Mouse (Mus musculus) natural killer cell, adult 2 months (primary cell): ENCODE data around the gene Zbtb20.

ENCODE experiments used
- DNase-seq, 2 experiments: peaks; one replicate each; pipeline ENCODE4 v3.0.0; 2022; ENCODE audit warnings: low spot score in 2 of 2

Gene Zbtb20

GRCm38 (mm10) chr16:43647641-43648040, 772.0 kb downstream of the Zbtb20 start:
- no peak for DNase-seq

- no peak for DNase-seq
Observed at GRCm38 (mm10) chr16:43650355-43651080, 774.8 kb downstream of the Zbtb20 start.

- no peak for DNase-seq
Observed at GRCm38 (mm10) chr16:43653288-43653687, 777.6 kb downstream of the Zbtb20 start.

- no peak for DNase-seq
Observed at GRCm38 (mm10) chr16:43654269-43654668, 778.6 kb downstream of the Zbtb20 start.

- peak; percentile 34 to 37 for DNase-seq
Observed at GRCm38 (mm10) chr16:43655183-43655787, 779.6 kb downstream of the Zbtb20 start.

GRCm38 (mm10) chr16:43661576-43661975, 785.9 kb downstream of the Zbtb20 start:
- DNase-seq: no peak

GRCm38 (mm10) chr16:43662124-43663004, 786.7 kb downstream of the Zbtb20 start:
- DNase-seq: no peak

- DNase-seq: peak; percentile 54 to 78
Observed at GRCm38 (mm10) chr16:43663978-43664579, 788.4 kb downstream of the Zbtb20 start, which contains the start of gene Tigit. TSS of gene Tigit (minus strand) at chr16:43664146.

GRCm38 (mm10) chr16:43664861-43665260, 789.2 kb downstream of the Zbtb20 start:
- peak; percentile 11 to 31 for DNase-seq

GRCm38 (mm10) chr16:43668294-43668693, 792.6 kb downstream of the Zbtb20 start:
- DNase-seq: no peak

- no peak for DNase-seq
Observed at GRCm38 (mm10) chr16:43671972-43672371, 796.3 kb downstream of the Zbtb20 start.

GRCm38 (mm10) chr16:43672697-43673096, 797.0 kb downstream of the Zbtb20 start:
- DNase-seq: peak in 1 of 2 experiments; percentile 47

GRCm38 (mm10) chr16:43674400-43674799, 798.7 kb downstream of the Zbtb20 start:
- no peak for DNase-seq

GRCm38 (mm10) chr16:43687968-43688367, 812.3 kb downstream of the Zbtb20 start:
- DNase-seq: no peak

- DNase-seq: peak; percentile 61 to 79
Observed at GRCm38 (mm10) chr16:43690211-43690690, 814.6 kb downstream of the Zbtb20 start.

GRCm38 (mm10) chr16:43690912-43691311, 815.2 kb downstream of the Zbtb20 start:
- no peak for DNase-seq

GRCm38 (mm10) chr16:43691741-43692140, 816.1 kb downstream of the Zbtb20 start:
- no peak for DNase-seq
